Mouse (Mus musculus) heart, embryonic 14.5 days (tissue): ENCODE results near the gene Rccd1. TPM values are rescaled to one million over a fixed set of nuclear protein-coding genes. Genes with fewer than 3 reads are reported as not detected.
A peak's percentile ranks its signal among the peaks of the same experiment; 100 is the strongest.

Experiments used
- ATAC-seq: fragments of 200-750 bp; cut with Nextera tagmentation; 2 replicates; pipeline ENCODE4 v1.8.0; 2017; ENCODE audit warnings: low read depth, moderate TSS enrichment; ENCODE audit not compliant: insufficient number of reproducible peaks, insufficient read depth, low FRiP score
- H3K27ac ChIP-seq, 2 experiments: fragments of 200-500 bp in 1 of 2; fragments of 300-500 bp in 1 of 2; sonication (generic) in 1 of 2; replicated peaks in 1 of 2; 2 replicates each; pipeline ENCODE4 v1.5.1; 2012 to 2014; ENCODE audit warnings: low read depth in 2 of 2, low read length in 2 of 2, control low read depth in 1 of 2, mild to moderate bottlenecking in 1 of 2, mixed read lengths in 1 of 2; ENCODE audit not compliant: control insufficient read depth in 1 of 2, insufficient read depth in 1 of 2
- H3K27me3 ChIP-seq: fragments of 300-500 bp; sonication (generic); 2 replicates; pipeline ENCODE4 v1.6.1; 2014; ENCODE audit warnings: mild to moderate bottlenecking, low read length, control low read depth; ENCODE audit not compliant: control insufficient read depth, insufficient read depth
- H3K36me3 ChIP-seq: fragments of 300-500 bp; sonication (generic); 2 replicates; pipeline ENCODE4 v1.6.1; 2014; ENCODE audit warnings: mild to moderate bottlenecking, control low read depth, low read length, mixed read lengths; ENCODE audit not compliant: control insufficient read depth, insufficient read depth
- H3K4me1 ChIP-seq, 2 experiments: fragments of 200-500 bp in 1 of 2; fragments of 300-500 bp in 1 of 2; sonication (generic) in 1 of 2; 2 replicates each; pipeline ENCODE4 v1.6.1; 2012 to 2014; ENCODE audit warnings: low read length in 2 of 2, control low read depth in 1 of 2, mixed read lengths in 1 of 2; ENCODE audit not compliant: control insufficient read depth in 2 of 2, insufficient read depth in 2 of 2
- H3K4me2 ChIP-seq: fragments of 300-500 bp; sonication (generic); 2 replicates; pipeline ENCODE4 v1.6.1; 2014; ENCODE audit warnings: mild to moderate bottlenecking, low read length
- H3K4me3 ChIP-seq, 2 experiments: fragments of 200-500 bp in 1 of 2; fragments of 300-500 bp in 1 of 2; sonication (generic) in 1 of 2; 2 replicates each; pipeline ENCODE4 v1.5.1; 2012 to 2014; ENCODE audit warnings: low read length in 2 of 2, mild to moderate bottlenecking in 2 of 2, control low read depth in 1 of 2, low read depth in 1 of 2, moderate library complexity in 1 of 2; ENCODE audit not compliant: control insufficient read depth in 1 of 2, insufficient read depth in 1 of 2
- H3K9ac ChIP-seq: fragments of 300-500 bp; sonication (generic); 2 replicates; pipeline ENCODE4 v1.6.1; 2014; ENCODE audit warnings: mild to moderate bottlenecking, low read length
- H3K9me3 ChIP-seq: fragments of 300-500 bp; sonication (generic); 2 replicates; pipeline ENCODE4 v1.6.1; 2016; ENCODE audit warnings: low read length, control low read depth; ENCODE audit not compliant: control insufficient read depth
- WGBS: fragments of 180-500 bp; shearing (Covaris S2); extraction: QIAGEN DNeasy Blood & Tissue Kit; methylation state at CpG from one replicate; pipeline ENCODE4 v1.1.7; 2014; 5-methylcytosine and 5-hydroxymethylcytosine counted together
- polyA plus RNA-seq: library from polyadenylated mRNA; unstranded; fragments of >200 nt; fragmentation: Nextera tagmentation; extraction: Ambion mirVana; gene quantifications from 2 replicates; pipeline ENCODE4 v1.2.1, GENCODE M21; 2014

The Rccd1 gene
- polyA plus RNA-seq, 1 experiment from 2014 or later = 7.6 TPM

GRCm38 (mm10) chr7:80319846-80320496 lies 4.3 kb downstream of the Rccd1 start:
- Histone ChIP-seq H3K4me2 (no peak overlapping the region), H3K27me3 (no peaks in the 10 kb centered on the region), H3K4me3 (no peak overlapping the region), H3K9ac (no peak overlapping the region; the same call in 1 of the 2 replicates), H3K27ac (peak overlapping the region; percentile 45 to 46), H3K4me1 (peaks cover 7 to 26% of the 10 kb centered on the region in 2 experiments; a peak in 3 of 4 replicates), H3K9me3 (no peaks in the 10 kb centered on the region), H3K36me3 (peaks cover 40% of the 10 kb centered on the region)
- 63% methylated on average over 19 of the region's 19 CpGs for WGBS
- no peak for ATAC-seq

- peak overlapping the region; percentile 44; the same call in 1 of the 2 replicates for H3K9ac ChIP-seq
- no peak for ATAC-seq
- H3K4me3 ChIP-seq = no peak overlapping the region
- 81% methylated on average over 4 of the region's 4 CpGs for WGBS
- H3K27ac ChIP-seq = peak overlapping the region in 1 of 2 experiments; percentile 45; a peak in 1 of 4 replicates
- H3K9me3 ChIP-seq = no peaks in the 10 kb centered on the region
- H3K4me1 ChIP-seq = peaks cover 7 to 24% of the 10 kb centered on the region in 2 experiments; a peak in 3 of 4 replicates
- no peaks in the 10 kb centered on the region for H3K27me3 ChIP-seq
- H3K36me3 ChIP-seq = peaks cover 52% of the 10 kb centered on the region
- H3K4me2 ChIP-seq = no peak overlapping the region
Observed at GRCm38 (mm10) chr7:80318670-80319069, 5.6 kb downstream of the Rccd1 start.

- H3K4me1 ChIP-seq = peaks cover 7 to 16% of the 10 kb centered on the region in 2 experiments; a peak in 3 of 4 replicates
- no peak overlapping the region for H3K4me3 ChIP-seq
- H3K4me2 ChIP-seq = no peak overlapping the region
- no peaks in the 10 kb centered on the region for H3K9me3 ChIP-seq
- peaks cover 63% of the 10 kb centered on the region for H3K36me3 ChIP-seq
- no peak for ATAC-seq
- H3K27me3 ChIP-seq = no peaks in the 10 kb centered on the region
- no peak overlapping the region for H3K9ac ChIP-seq
- WGBS = 71% methylated on average over 1 of the region's 1 CpGs
- H3K27ac ChIP-seq = no peak overlapping the region
Observed at GRCm38 (mm10) chr7:80317439-80318115, 6.7 kb downstream of the Rccd1 start.

DNA sequence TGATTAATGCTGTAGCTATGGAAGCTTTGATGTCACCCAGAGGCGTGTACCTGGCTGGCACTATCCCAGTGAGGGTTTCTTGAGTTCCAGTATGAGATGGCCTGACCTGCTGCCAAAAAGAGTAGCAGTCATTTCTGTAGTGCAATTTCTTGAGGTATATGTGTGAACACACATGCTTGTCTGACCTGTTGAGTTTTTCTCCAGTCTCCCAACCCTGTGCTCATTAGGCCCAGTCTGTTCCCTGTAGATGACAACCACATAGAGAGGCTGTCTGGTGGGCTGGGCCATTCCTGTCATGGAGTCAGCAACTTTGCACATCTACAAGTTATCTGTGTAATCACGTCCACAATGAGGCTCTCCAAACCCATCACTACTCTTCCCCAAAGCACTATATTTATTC lies 8.5 kb downstream of the Rccd1 start:
- WGBS = 71% methylated on average over 2 of the region's 2 CpGs
- Histone ChIP-seq H3K4me1 (peaks cover 7 to 16% of the 10 kb centered on the region in 2 experiments; a peak in 3 of 4 replicates), H3K36me3 (peaks cover 78% of the 10 kb centered on the region)

GRCm38 (mm10) chr7:80310771-80311170 lies 13.5 kb downstream of the Rccd1 start:
- no peaks in the 10 kb centered on the region for H3K27me3 ChIP-seq
- no peak overlapping the region for H3K27ac ChIP-seq
- H3K4me1 ChIP-seq = no peaks in the 10 kb centered on the region
- H3K4me3 ChIP-seq = no peak overlapping the region
- H3K4me2 ChIP-seq = no peak overlapping the region
- H3K9me3 ChIP-seq = no peaks in the 10 kb centered on the region
- H3K36me3 ChIP-seq = peaks cover 99% of the 10 kb centered on the region
- WGBS = 79% methylated on average over 7 of the region's 7 CpGs
- no peak for ATAC-seq
- H3K9ac ChIP-seq = no peak overlapping the region

More for the DNA sequence above, 8.5 kb downstream of the Rccd1 start:
- ATAC-seq = no peak
- Histone ChIP-seq H3K9me3 (no peaks in the 10 kb centered on the region), H3K4me3 (no peak overlapping the region), H3K4me2 (no peak overlapping the region), H3K27me3 (no peaks in the 10 kb centered on the region), H3K27ac (no peak overlapping the region), H3K9ac (no peak overlapping the region)

- Histone ChIP-seq H3K9ac (no peak overlapping the region), H3K36me3 (peaks cover 99% of the 10 kb centered on the region), H3K4me1 (no peaks in the 10 kb centered on the region), H3K4me2 (no peak overlapping the region), H3K27ac (no peak overlapping the region), H3K4me3 (no peak overlapping the region), H3K27me3 (no peaks in the 10 kb centered on the region), H3K9me3 (no peaks in the 10 kb centered on the region)
- no peak for ATAC-seq
- WGBS = 90% methylated on average over 3 of the region's 3 CpGs
Observed at GRCm38 (mm10) chr7:80307766-80308165, 16.5 kb downstream of the Rccd1 start.

DNA sequence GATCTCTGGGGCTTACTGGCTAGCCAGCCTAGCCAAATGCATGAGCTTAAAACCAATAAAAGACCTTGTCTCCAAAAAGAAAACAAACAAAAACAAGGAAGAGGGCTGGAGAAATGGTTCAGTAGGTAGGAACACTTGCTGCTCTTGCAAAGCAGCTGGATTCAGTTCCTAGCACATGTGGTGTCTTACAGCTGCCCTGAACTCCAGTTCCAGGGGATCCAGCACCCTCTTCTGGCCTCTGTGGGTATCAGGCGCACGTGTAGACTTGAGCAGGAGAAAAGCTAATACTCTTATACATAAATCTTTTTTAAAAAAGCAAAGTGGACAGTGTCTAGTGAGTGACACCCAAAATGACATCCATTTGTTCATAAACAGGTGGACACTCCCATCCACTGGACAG lies 22.7 kb downstream of the Rccd1 start:
- H3K4me3 ChIP-seq = no peak overlapping the region
- WGBS = 85% methylated on average over 2 of the region's 2 CpGs
- no peak overlapping the region for H3K4me2 ChIP-seq
- no peaks in the 10 kb centered on the region for H3K9me3 ChIP-seq
- no peaks in the 10 kb centered on the region for H3K27me3 ChIP-seq
- ATAC-seq = no peak
- peaks cover 3 to 8% of the 10 kb centered on the region in 2 experiments; a peak in 3 of 4 replicates for H3K4me1 ChIP-seq
- no peak overlapping the region for H3K27ac ChIP-seq
- H3K9ac ChIP-seq = no peak overlapping the region
- peaks cover 78% of the 10 kb centered on the region for H3K36me3 ChIP-seq
